ENCODE assay signal across 27 mouse cellular contexts in the genomic region with DNA sequence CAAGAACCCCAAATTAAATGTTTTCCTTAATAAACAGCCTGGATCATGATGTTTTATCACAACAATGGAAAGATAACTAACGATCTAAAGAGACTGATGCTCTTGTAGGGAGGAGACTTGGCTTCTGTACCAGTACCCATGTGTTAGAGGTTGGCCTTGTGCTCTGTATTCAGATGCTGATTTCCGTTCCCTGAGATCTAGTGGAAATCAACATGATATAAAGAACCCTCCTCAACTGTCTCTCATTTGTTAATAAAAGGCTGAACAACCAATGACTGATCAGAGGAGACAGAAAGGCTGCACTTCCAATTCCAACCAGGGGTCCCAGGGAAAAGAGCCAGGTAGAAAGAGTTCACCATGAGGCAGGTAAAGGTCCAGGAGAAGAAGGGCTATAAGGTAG.
"Had no signal": no experiment of that assay in that cellular context is flagged by ENCODE, and none has a peak within 500 bp of the region (broad histone marks: within the 10 kb centered on the region; RNA-seq: fewer than 3 reads in every experiment).

No protein-coding gene starts in this region.

- H3K4me3 ChIP-seq: heart, adult 2 months; heart, embryonic 13.5 days; heart, embryonic 15.5 days; hindbrain, embryonic 10.5 days; hindbrain, embryonic 12.5 days; kidney, embryonic 15.5 days; layer of hippocampus, adult 2 months; left cerebral cortex, adult 2 months; limb, embryonic 10.5 days; limb, embryonic 12.5 days; liver, embryonic 13.5 days; liver, embryonic 15.5 days had no signal

- H3K9me3 ChIP-seq: heart, embryonic 13.5 days; heart, embryonic 15.5 days; hindbrain, embryonic 10.5 days; hindbrain, embryonic 12.5 days; kidney, embryonic 15.5 days; limb, embryonic 10.5 days; limb, embryonic 12.5 days; liver, embryonic 13.5 days; liver, embryonic 15.5 days had no signal

- H3K27me3 ChIP-seq: heart, embryonic 13.5 days; heart, embryonic 15.5 days; hindbrain, embryonic 12.5 days; kidney, embryonic 15.5 days; limb, embryonic 12.5 days; liver, embryonic 13.5 days; liver, embryonic 15.5 days had no signal

- H3K4me1 ChIP-seq: hindbrain, embryonic 10.5 days; hindbrain, embryonic 12.5 days; kidney, embryonic 15.5 days; limb, embryonic 10.5 days; limb, embryonic 12.5 days; liver, embryonic 13.5 days; liver, embryonic 15.5 days had no signal

- H3K9ac ChIP-seq: heart, embryonic 13.5 days; heart, embryonic 15.5 days; hindbrain, embryonic 12.5 days; hindbrain, embryonic 14.5 days; kidney, embryonic 15.5 days; limb, embryonic 12.5 days; liver, embryonic 13.5 days; liver, embryonic 15.5 days had no signal

- H3K4me2 ChIP-seq: heart, embryonic 11.5 days; heart, embryonic 13.5 days; heart, embryonic 15.5 days; hindbrain, embryonic 12.5 days; hindbrain, embryonic 14.5 days; kidney, embryonic 15.5 days; limb, embryonic 12.5 days; liver, embryonic 11.5 days; liver, embryonic 13.5 days; liver, embryonic 15.5 days had no signal

- H3K27ac ChIP-seq: heart, adult 2 months; heart, embryonic 13.5 days; heart, embryonic 15.5 days; hindbrain, embryonic 10.5 days; hindbrain, embryonic 12.5 days; hindbrain, embryonic 14.5 days; kidney, embryonic 15.5 days; layer of hippocampus, adult 2 months; left cerebral cortex, adult 2 months; limb, embryonic 10.5 days; limb, embryonic 12.5 days; liver, embryonic 13.5 days; liver, embryonic 15.5 days had no signal

- ATAC-seq: hindbrain, embryonic 16.5 days; intestine, embryonic 16.5 days had no signal

- DNase-seq: gastrocnemius, postnatal 10 days; gastrocnemius, postnatal 25 days; heart, adult 2 months; heart, postnatal 4 days; kidney, adult 11 months; kidney, adult 2 months; kidney, adult 9 months; kidney, postnatal 10 days; kidney, postnatal 25 days; kidney, postnatal 4 days; liver; liver, embryonic 13.5 days had no signal
